Mouse (Mus musculus) layer of hippocampus, adult 8-10 months (tissue): ENCODE data around the gene Nt5c3. TPM values are rescaled to one million over a fixed set of nuclear protein-coding genes. Genes with fewer than 3 reads are reported as not detected.
"Not testable (repeated sequence)": the region's sequence is repeated elsewhere in the genome, so short reads cannot be mapped to it uniquely, and the experiment has no call there.

Experiments
- DNase-seq, 2 experiments: peaks; one replicate each; pipeline ENCODE4 v3.0.0; 2022; ENCODE audit warnings: low spot score in 2 of 2
- total RNA-seq, 4 experiments: library from RNA; stranded (reverse); gene quantifications; 2 replicates each; pipeline ENCODE4 v1.2.4; 2022

Nt5c3 gene
- total RNA-seq, 4 experiments from 2014 or later = 35.6 to 39.9 (median 37.9) TPM

DNA sequence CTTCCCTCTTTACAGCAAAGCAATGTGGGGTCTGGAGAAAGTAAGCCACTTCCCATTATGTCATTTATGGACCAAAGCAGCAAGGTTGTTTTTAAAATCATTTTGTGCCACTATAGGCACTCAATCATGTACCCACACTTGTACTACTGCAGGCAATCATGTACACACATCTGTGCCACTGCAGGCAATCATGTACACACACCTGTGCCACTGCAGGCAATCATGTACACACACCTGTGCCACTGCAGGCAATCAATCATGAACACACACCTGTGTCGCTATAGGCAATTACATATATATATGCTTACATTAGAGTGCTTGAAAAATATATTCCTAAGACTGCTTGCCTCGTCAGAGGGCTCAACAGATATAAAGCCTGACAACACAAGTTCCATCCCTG lies 18.8 kb downstream of the Nt5c3 start:
- DNase-seq = no peak

DNA sequence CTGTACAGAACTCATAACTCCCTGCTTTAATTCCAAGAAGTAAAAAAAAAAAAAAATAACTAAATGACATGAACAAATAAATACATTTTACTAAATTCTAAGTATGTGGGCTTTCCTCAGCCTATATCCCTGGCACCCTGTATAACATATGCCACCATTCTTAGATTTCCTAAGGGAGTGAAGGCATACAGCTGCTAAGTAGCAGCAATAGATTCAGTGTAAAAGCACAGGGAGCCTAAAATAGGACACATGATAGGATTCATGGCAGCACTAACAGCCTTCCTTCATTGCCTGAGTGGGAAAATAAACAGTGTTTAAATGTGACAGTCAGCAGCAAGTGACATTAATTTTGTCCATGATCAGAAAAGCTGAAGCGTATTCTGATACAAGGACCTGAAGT lies 19.4 kb downstream of the Nt5c3 start:
- DNase-seq = no peak

DNA sequence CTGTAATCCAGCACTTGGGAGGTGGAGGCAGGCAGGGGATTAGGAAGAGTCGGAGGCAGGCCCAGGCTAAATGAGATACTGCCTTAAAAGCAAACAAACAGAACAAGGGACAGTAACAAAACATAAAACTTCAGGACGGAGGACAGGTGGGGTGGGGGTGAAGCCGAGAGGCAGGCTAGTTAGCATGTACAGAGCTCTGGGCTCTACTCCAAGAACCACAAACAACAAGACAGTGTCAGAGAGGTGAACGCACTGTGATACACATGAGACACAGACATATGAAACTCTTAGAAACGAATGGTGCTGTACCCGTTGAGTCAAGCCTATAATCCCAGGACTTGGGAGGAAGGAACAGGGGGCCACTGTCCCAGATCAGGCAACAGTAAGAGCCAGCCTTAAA lies 19.9 kb downstream of the Nt5c3 start:
- DNase-seq = no peak

DNA sequence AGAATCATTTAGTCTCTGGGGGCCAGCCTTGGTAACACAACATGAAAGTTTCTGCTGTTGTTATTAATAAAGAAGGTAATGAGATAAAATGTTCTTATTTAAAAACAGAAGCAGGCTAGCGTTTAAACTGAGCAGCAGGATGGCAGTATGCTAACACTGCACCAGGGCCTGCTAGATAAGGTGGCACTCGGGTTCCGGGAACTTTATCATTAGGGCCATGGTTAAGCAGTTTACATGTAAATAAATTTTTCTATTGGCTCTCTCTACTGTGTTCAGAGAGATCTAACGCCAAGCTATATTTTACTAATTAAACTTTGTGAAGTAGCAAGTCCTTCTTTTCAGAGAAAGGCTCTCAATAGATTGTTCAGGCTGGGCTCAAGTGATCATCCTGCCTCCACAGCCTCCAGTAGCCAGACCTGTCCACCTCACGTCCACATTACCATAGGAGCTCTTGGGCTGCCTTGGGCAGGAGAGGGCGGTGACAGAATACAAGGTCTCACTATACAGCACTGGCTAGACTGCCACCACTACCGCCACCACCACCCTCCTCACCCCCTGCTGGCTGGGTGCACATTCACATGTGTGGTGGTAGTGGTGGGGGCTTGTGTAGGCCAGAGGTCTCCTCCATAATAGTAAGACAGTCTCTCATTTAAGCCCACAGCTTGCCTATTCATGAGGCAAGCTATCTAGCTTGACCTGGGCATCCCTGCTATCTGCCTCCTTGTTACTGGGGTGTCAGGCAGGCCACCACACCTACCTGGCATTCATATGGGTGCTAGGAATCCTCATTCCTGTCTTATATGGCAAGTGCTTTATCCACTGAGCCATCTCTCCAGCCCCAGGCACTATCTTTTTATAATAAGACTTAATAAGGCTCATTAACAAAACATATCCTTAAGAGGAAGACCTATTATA lies 20.9 kb downstream of the Nt5c3 start:
- no peak for DNase-seq

DNA sequence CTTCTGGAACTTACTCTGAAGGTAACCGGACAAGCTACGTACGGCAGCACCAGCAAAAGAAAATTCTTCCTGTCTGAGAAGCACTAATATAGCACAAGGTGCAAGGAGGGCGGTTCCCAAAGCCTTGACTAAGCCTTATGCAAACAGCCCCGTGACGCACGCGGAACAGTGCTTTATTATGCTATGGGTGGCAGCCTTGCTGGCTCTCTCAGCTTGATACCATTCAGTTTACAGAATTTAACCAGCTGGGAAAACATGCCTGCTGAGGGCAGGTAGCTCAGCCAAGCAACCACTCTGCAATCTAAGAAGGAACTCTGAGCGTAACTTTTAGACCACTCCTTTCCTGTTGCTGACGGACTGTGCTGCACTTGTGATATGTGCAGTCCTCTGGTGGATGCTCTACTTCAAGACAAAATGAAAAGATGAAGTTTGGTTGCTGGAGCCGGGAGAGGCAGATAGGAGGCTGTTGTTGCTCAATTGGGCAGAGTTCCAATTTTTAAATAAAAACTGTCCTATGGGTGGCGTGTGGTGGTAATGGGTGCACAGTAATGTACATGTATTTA lies 21.8 kb downstream of the Nt5c3 start:
- peak in 1 of 2 experiments; percentile 31 for DNase-seq

DNA sequence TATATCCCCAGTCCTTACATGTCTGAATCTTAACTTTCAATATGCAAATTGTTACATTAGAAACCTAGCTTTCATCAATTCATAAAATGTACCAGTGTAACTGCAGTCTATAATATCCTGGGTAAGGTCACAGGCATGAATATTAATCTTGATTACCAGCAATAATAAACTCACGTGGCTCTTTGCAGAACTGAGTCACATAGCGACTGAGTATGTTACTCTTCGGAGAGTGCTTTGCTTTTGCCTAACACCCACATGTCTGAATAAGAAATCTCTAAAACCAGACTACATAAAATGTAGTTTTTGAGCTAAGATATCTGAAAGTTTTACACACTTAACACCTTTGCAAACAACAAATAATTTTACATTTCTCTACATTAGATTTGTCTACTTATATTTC lies 22.4 kb downstream of the Nt5c3 start:
- DNase-seq = no peak

DNA sequence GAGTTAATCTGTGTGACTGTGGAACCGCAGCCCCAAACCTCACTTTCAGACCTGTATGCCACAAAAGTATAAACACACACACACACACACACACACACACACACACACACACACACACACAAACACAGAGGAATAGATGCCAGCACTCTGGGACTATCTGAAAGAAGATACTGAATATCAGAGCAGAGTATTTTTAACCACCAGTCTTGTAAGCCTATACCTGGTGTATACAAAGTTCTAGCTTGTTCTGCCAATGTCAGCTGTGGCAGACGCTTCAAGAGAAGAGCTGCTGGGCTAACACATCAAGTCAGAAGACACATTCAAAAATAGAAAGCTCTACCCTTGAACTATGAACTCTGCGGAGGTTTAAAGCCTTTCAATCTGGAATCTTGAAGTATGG lies 24.1 kb downstream of the Nt5c3 start:
- no peak for DNase-seq

DNA sequence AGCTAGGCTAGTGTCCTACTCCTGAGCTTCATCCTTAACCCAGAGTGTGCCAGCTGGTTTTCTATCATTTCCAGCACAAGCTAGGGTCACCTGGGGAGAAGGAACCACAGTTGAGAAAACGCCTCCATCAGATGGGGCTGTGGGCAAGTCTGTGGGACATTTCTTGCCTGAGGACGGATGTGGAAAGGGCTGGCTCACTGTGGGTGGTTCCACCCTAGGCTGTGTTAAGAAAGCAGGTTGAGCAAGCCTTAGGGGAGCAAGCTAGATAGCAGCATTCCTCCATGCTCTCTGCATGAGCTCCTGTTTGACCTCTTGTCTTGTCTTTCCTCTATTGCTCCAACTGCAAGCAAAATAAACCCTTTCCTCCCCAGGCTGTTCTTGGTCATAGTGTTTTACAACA lies 33.0 kb downstream of the Nt5c3 start:
- DNase-seq = no peak

DNA sequence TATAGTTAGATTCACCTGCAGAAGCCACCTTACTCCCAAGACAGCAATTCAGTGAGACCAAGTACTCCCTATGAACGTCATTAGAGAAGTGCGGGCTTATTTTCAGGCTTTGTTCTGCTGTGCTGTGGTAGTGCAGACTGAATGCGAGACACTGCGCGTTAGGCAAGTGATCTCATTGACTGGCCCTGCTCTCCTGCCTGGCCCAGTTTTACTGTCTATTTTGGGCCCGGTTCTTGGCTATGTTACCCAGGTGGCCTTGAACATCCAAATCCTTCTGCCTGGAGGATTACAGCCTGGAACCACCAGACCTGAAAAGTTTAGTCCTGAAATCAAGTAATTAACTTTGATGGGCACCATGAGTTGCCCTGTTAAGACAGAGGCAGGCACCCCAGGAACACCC lies 35.2 kb downstream of the Nt5c3 start:
- DNase-seq = no peak

DNA sequence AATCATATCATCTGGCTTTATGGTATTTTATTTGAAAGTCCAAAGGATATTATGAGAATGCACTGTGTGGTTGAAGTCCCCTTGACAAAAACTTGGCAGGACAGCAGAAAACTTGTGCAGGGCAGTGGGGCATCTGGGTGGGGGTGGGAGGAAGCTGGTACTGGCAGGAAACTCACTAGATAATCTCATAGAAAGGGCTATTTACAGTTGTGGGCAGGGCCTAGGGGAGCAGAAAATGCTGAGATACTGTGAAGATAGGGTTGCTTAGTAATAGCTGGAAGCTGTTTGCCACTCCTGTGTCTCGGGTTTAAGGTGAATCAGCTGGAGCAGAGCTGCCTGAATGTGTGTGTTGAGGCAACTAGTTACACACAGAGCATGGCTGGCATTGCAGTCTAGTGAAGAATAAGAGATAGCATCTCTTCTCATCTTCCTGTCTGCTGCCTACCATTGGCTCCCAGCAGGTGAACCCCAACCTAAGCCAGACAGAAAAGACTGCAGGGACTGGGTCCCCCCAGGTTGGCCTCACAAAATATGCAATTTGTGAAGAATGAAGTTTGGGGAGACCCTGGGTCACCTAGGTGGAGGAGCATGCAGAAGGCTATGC lies 44.3 kb downstream of the Nt5c3 start:
- DNase-seq = no peak

DNA sequence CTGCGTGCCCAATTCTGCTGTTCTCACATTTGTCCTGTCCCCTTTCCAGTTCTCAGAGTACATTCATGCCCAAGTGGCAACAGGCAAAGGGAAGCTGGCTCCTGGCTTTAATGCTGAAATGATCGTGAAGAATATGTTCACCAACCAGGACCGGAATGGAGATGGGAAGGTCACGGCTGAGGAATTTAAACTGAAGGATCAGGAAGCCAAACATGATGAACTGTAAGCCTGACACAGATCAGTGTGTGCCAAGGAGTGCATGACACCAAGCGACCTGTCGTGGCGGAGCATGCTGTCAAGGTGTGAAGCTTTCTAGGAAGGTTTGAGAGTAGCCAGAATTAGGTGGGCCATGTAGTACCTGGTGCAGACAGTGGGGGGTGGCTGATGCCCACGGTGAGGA lies 45.7 kb downstream of the Nt5c3 start:
- DNase-seq = no peak

DNA sequence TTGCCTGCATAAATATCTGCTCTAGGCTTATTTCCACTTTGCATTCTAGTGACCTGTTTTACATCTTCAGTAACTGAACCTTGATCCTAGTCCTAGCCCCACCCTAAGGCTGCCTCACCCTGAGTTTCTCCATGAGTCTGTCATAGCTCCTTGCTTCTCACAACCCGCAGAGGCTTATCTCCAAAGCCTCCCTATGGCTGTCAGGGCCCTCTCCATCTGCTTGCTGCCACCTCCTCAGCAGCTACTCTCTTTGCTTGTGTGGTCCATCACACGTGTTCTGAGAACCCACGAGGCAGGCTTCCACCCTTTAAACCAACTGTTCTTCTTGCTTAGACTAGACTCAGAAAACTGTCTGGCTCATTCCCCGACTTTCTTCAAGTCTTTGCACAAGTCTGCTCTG lies 46.9 kb downstream of the Nt5c3 start:
- peak; percentile 12 to 23 for DNase-seq

DNA sequence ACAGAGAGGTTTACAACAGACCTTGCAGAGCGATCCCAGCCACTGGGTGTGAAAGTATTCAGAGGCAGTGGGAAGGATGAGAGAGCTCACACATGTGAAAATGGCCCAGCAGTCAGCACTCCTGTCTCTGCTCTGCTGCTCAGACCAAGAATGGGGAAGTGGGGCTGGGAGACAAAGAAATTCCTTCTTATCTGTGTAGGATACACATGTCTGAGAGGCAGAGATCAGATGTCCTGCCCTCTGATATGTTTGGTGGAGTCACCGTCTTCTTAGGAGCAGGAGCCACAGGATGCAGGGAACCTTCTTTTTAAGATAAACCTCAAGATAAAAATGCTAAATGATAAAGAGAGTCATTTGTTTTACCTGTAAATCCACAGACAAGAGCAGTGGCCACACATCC lies 53.7 kb downstream of the Nt5c3 start:
- no peak for DNase-seq

DNA sequence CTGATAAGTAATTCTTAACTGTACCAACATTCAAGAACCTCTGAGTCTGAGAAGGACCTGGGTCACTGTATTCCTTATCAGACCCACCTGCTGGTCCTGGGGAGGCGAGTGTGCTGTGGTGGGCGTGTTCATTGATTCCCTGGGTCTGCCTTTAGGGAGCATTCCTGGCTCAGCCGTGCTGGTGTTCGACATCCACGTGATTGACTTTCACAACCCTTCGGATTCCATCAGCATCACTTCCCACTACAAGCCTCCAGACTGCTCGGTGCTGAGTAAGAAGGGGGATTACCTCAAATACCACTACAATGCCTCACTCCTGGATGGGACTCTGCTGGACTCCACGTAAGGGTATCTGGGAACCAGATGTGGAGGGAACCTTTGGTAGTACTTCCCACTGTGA lies 55.2 kb downstream of the Nt5c3 start:
- DNase-seq = no peak

DNA sequence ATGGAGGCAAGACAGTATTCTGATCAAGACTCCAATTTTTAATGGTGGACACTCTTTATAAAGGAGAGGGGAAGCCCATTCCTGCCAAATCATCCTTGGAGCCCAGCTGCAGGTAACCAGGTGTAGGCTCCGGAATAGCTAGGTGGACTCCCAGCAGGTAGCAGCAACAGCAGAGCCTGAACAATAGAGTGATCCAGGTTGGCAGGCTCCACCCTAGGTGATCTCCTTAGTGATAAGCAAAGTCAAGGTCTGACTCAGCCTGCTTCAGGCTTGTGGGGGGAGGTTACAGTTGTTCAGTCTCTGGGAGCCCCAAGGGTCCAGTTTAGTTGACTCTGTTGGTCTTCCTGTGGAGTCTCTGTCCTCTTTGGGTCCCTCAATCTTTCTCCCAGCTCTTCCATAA lies 56.8 kb downstream of the Nt5c3 start:
- not testable (repeated sequence) for DNase-seq

DNA sequence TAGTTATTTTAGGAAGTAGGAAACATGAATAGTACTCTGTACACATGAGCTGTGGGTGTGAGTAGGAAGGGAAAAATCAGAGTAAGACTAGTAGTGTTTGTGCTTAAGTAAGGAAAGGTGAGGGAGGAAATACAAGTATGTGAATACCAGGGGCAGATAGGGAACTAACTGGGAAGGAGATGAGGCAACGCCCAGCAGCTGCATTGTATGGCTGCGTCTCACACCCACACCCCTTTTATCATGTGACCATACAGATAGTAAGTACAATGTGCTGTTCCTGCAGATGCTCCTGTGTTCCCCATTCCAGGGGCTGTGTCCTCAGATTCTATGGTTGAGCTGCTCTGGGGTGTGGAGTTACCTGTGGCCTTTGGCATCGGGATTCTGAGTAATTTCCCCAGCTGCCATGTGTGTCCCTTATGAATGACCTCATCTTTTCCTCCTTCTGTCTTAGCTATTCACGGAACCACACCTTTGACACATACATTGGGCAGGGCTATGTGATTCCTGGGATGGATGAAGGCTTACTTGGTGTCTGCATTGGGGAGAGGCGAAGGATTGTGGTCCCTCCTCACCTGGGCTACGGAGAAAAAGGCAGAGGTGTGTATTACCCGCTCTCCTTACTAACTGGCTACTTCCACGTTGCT lies 63.4 kb downstream of the Nt5c3 start:
- DNase-seq = no peak

DNA sequence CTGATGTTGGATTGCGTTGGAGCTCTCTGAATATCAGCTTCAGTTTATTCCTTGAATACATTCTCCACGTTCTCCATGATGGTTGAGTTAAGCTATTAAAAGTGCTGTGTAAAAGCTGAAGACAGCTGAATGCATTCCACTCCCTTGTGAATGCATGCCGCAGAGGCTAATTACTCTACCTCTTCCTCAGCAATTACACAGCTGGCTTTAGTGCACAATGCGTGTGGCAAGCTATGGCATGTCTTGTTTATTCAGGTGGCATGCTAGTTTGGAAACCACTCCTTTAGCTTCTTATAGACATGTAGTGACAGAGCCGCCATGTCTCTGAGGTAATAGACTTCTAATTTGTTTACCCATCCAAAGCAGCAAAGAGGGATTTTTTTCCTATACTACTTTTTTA lies 67.0 kb downstream of the Nt5c3 start:
- no peak for DNase-seq

DNA sequence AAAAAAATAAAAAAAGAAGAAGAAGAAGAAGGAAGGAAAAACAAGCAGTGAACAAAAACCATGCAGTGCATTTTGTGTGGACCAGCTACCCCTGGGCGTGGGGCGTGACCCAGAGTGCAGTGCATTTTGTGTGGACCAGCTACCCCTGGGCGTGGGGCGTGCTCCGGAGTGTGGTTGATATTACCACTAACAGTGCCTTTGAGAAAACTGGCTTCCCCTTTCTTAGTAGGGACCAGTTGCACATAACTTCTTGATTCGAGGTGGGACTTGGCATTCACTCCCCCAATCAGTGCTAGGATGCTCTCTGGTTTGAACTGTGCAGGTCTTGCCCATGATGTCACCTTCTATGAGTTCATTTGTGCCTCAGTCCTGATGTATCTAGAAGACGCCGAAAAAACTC lies 68.9 kb downstream of the Nt5c3 start:
- DNase-seq = no peak

DNA sequence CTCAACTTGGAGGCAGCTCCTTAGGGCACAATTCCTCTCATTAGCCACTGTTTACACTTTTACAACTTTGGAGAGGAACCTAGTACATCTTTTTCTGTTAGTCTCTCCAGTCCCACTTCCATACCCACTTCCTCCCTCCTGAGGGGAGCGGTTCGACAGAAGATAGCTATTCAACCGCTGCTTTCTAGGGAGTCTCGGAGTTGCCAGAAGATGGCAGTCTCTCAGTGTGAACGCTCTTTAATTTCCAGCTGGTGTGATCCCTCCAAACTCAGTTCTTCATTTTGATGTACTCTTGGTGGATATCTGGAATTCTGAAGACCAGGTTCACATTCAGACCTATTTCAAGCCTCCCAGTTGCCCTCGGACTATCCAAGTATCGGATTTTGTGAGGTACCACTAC lies 73.4 kb downstream of the Nt5c3 start:
- DNase-seq = no peak

DNA sequence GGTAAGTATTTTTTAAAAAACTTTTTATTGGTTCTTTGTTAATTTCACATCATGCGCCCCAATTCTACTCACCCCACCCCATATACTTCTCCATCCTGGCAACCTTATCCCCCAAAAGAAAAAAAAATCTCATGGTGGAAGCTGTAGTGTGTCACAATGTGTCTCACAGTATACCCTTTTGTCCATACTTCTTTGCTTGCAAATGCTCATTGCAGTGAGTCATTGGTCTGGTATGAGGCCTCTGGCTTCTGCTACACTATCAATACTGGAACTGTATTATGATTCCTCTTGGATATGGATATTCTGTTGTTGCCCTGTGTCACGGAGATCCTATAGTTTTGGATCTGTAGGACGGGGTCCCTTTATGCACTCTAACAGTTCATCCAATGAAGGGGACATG lies 74.8 kb downstream of the Nt5c3 start:
- no peak for DNase-seq

DNA sequence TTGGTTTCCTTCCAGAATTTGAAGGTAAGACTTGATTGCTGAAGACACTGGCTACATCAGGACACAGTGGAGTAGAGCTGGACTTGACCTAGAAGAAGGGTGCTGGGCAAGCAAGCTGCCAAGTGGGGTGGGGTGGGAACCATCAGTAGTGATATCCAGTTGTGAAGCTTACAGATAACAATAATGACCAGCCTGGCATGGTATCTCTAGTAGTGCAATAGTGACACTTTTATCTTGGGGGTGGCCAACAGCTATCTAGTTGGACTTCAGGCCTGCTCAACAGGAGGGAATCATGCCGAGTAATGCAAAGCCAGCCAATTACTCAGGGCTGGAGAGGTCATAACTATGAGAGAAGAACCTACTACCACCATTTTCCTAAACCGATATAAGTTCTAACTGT lies 79.4 kb downstream of the Nt5c3 start:
- no peak for DNase-seq

DNA sequence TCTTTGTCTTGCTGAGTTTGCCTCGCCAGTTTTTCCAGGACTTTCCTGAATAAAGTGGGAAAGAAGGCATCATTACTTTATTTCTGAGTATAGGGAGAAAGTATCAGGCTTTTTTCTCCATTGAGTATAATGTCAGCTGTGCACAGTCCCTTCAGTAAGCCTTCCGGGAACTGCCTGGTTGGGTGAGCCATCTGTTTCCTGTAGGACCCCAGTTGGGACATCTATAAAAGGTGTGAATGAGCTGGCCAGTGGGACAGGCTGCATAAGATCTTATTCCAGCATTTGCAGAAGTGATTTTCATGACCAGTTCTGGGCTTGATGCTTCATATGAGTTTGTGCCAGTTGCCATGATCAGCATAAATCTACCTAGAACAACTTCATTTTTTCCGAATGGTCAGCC lies 80.5 kb downstream of the Nt5c3 start:
- no peak for DNase-seq
